Mouse (Mus musculus) urinary bladder, adult 2 months (tissue): ENCODE data around the gene Ctnnd2. TPM values are rescaled to one million over a fixed set of nuclear protein-coding genes. Genes with fewer than 3 reads are reported as not detected.

Experiments used
- DNase-seq: peaks from one replicate; pipeline ENCODE4 v3.0.0; 2022; ENCODE audit warnings: low spot score
- polyA plus RNA-seq: library from polyadenylated mRNA; depleted of rRNA; stranded (reverse); fragments of >200 nt; gene quantifications from 2 replicates; pipeline ENCODE4 v1.2.3, GENCODE M21; 2012

Ctnnd2 gene
- polyA plus RNA-seq, 1 experiment: 11.1 TPM

GRCm38 (mm10) chr15:30513122-30513521 lies 340.7 kb downstream of the Ctnnd2 start:
- no peak for DNase-seq

- DNase-seq: no peak
Measured at GRCm38 (mm10) chr15:30515425-30515824, 343.0 kb downstream of the Ctnnd2 start.

GRCm38 (mm10) chr15:30541459-30541858 lies 369.1 kb downstream of the Ctnnd2 start:
- no peak for DNase-seq

GRCm38 (mm10) chr15:30548263-30548662 lies 375.9 kb downstream of the Ctnnd2 start:
- no peak for DNase-seq

GRCm38 (mm10) chr15:30550956-30551355 lies 378.6 kb downstream of the Ctnnd2 start:
- no peak for DNase-seq

- DNase-seq: no peak
Measured at GRCm38 (mm10) chr15:30553910-30554406, 381.6 kb downstream of the Ctnnd2 start.

- DNase-seq: no peak
Measured at GRCm38 (mm10) chr15:30555787-30556186, 383.4 kb downstream of the Ctnnd2 start.

GRCm38 (mm10) chr15:30562375-30562774 lies 390.0 kb downstream of the Ctnnd2 start:
- no peak for DNase-seq

GRCm38 (mm10) chr15:30564594-30564993 lies 392.2 kb downstream of the Ctnnd2 start:
- DNase-seq: no peak

GRCm38 (mm10) chr15:30570254-30570800 lies 397.9 kb downstream of the Ctnnd2 start:
- no peak for DNase-seq

GRCm38 (mm10) chr15:30587446-30587845 lies 415.1 kb downstream of the Ctnnd2 start:
- no peak for DNase-seq

GRCm38 (mm10) chr15:30590865-30591264 lies 418.5 kb downstream of the Ctnnd2 start:
- DNase-seq: no peak

- no peak for DNase-seq
Measured at GRCm38 (mm10) chr15:30595507-30595906, 423.1 kb downstream of the Ctnnd2 start.

GRCm38 (mm10) chr15:30610613-30611012 lies 438.2 kb downstream of the Ctnnd2 start:
- no peak for DNase-seq

- DNase-seq: no peak
Measured at GRCm38 (mm10) chr15:30615451-30615850, 443.1 kb downstream of the Ctnnd2 start.

- no peak for DNase-seq
Measured at GRCm38 (mm10) chr15:30616861-30617260, 444.5 kb downstream of the Ctnnd2 start.

- DNase-seq: no peak
Measured at GRCm38 (mm10) chr15:30617932-30618331, 445.5 kb downstream of the Ctnnd2 start.

- DNase-seq: no peak
Measured at GRCm38 (mm10) chr15:30628524-30628923, 456.1 kb downstream of the Ctnnd2 start.

GRCm38 (mm10) chr15:30632113-30632735 lies 459.8 kb downstream of the Ctnnd2 start:
- DNase-seq: no peak

GRCm38 (mm10) chr15:30633917-30634316 lies 461.5 kb downstream of the Ctnnd2 start:
- DNase-seq: no peak

GRCm38 (mm10) chr15:30634522-30634921 lies 462.1 kb downstream of the Ctnnd2 start:
- no peak for DNase-seq

GRCm38 (mm10) chr15:30640651-30641050 lies 468.3 kb downstream of the Ctnnd2 start:
- no peak for DNase-seq

- no peak for DNase-seq
Measured at GRCm38 (mm10) chr15:30645688-30646087, 473.3 kb downstream of the Ctnnd2 start.
